Mouse (Mus musculus) left cerebral cortex, postnatal 10 days (tissue): Measurements from ENCODE around the gene Gse1. TPM values are rescaled to one million over a fixed set of nuclear protein-coding genes. Genes with fewer than 3 reads are reported as not detected.

Experiments
- DNase-seq, 2 experiments: peaks; one replicate each; pipeline ENCODE4 v3.0.0; 2021 to 2022; ENCODE audit warnings: low spot score in 2 of 2, mixed read lengths in 1 of 2; ENCODE audit errors: extremely low spot score in 1 of 2
- intact Hi-C: fragments of 180-260 bp; cut with DNase I; formaldehyde crosslinking; loops from one replicate; pipeline ENCODE4 v1.15.1; 2025
- total RNA-seq, 2 experiments: library from RNA; stranded (reverse); gene quantifications; 2 replicates each; pipeline ENCODE4 v1.2.3; 2021

Gse1 gene
- total RNA-seq, 2 experiments from 2014 or later: 41.7 to 45.3 TPM

GRCm38 (mm10) chr8:120498349-120498831 lies 270.1 kb downstream of the Gse1 start:
- DNase-seq: no peak
- intact Hi-C loops: no loop called here

GRCm38 (mm10) chr8:120498926-120499605 lies 270.8 kb downstream of the Gse1 start:
- DNase-seq: peak in 1 of 2 experiments; percentile 75
- intact Hi-C loops: no loop called here

GRCm38 (mm10) chr8:120500701-120501261 lies 272.5 kb downstream of the Gse1 start:
- intact Hi-C loops: no loop called here
- no peak for DNase-seq

- DNase-seq: no peak
- intact Hi-C loops: no loop called here
Measured at GRCm38 (mm10) chr8:120501426-120501825, 273.2 kb downstream of the Gse1 start.

GRCm38 (mm10) chr8:120502428-120502827 lies 274.2 kb downstream of the Gse1 start:
- intact Hi-C loops: no loop called here

GRCm38 (mm10) chr8:120504251-120505081 lies 276.2 kb downstream of the Gse1 start:
- DNase-seq: peak in 1 of 2 experiments; percentile 82
- intact Hi-C loops: no loop called here

More at GRCm38 (mm10) chr8:120502428-120502827, 274.2 kb downstream of the Gse1 start:
- no peak for DNase-seq

- intact Hi-C loops: no loop called here
- DNase-seq: no peak
Measured at GRCm38 (mm10) chr8:120505082-120505511, 276.8 kb downstream of the Gse1 start.

- DNase-seq: no peak
- intact Hi-C loops: no loop called here
Measured at GRCm38 (mm10) chr8:120505619-120506310, 277.5 kb downstream of the Gse1 start.

GRCm38 (mm10) chr8:120506562-120506961 lies 278.3 kb downstream of the Gse1 start:
- intact Hi-C loops: no loop called here
- DNase-seq: no peak

GRCm38 (mm10) chr8:120507290-120507689 lies 279.0 kb downstream of the Gse1 start:
- no peak for DNase-seq
- intact Hi-C loops: no loop called here

- peak in 1 of 2 experiments; percentile 72 for DNase-seq
- intact Hi-C loops: no loop called here
Measured at GRCm38 (mm10) chr8:120509136-120510034, 281.1 kb downstream of the Gse1 start.

GRCm38 (mm10) chr8:120510035-120510416 lies 281.8 kb downstream of the Gse1 start:
- intact Hi-C loops: no loop called here
- no peak for DNase-seq

- intact Hi-C loops: no loop called here
Measured at GRCm38 (mm10) chr8:120510863-120511457, 282.7 kb downstream of the Gse1 start.

GRCm38 (mm10) chr8:120511737-120512136 lies 283.5 kb downstream of the Gse1 start:
- intact Hi-C loops: no loop called here
- DNase-seq: no peak

More at GRCm38 (mm10) chr8:120510863-120511457, 282.7 kb downstream of the Gse1 start:
- DNase-seq: no peak

GRCm38 (mm10) chr8:120512326-120512725 lies 284.1 kb downstream of the Gse1 start:
- intact Hi-C loops: no loop called here
- no peak for DNase-seq

- intact Hi-C loops: no loop called here
Measured at GRCm38 (mm10) chr8:120513145-120513544, 284.9 kb downstream of the Gse1 start.

GRCm38 (mm10) chr8:120513638-120514461 lies 285.6 kb downstream of the Gse1 start:
- intact Hi-C loops: no loop called here
- no peak for DNase-seq

More at GRCm38 (mm10) chr8:120513145-120513544, 284.9 kb downstream of the Gse1 start:
- no peak for DNase-seq
